Mouse (Mus musculus) kidney, embryonic 16.5 days (tissue): ENCODE results near the gene Gm2000. TPM values are rescaled to one million over a fixed set of nuclear protein-coding genes. Genes with fewer than 3 reads are reported as not detected.
"Not testable (repeated sequence)": the region's sequence is repeated elsewhere in the genome, so short reads cannot be mapped to it uniquely, and the experiment has no call there.

Experiments
- ATAC-seq: fragments of 200-750 bp; cut with Nextera tagmentation; 2 replicates; pipeline ENCODE4 v1.8.0; 2017; ENCODE audit warnings: moderate TSS enrichment; ENCODE audit not compliant: low FRiP score, low TSS enrichment
- H3K27ac ChIP-seq: fragments of 300-500 bp; sonication (generic); 2 replicates; pipeline ENCODE4 v1.5.1; 2014; ENCODE audit warnings: low read length
- H3K27me3 ChIP-seq: fragments of 300-500 bp; sonication (generic); 2 replicates; pipeline ENCODE4 v1.6.1; 2014; ENCODE audit warnings: low read length, control low read depth, mixed read lengths; ENCODE audit not compliant: insufficient read depth
- H3K36me3 ChIP-seq: fragments of 300-500 bp; sonication (generic); 2 replicates; pipeline ENCODE4 v1.6.1; 2014; ENCODE audit warnings: low read length, control low read depth, mixed read lengths; ENCODE audit not compliant: insufficient read depth
- H3K4me1 ChIP-seq: fragments of 300-500 bp; sonication (generic); 2 replicates; pipeline ENCODE4 v1.6.1; 2014; ENCODE audit warnings: low read length, control low read depth, mixed read lengths; ENCODE audit not compliant: insufficient read depth
- H3K4me2 ChIP-seq: fragments of 300-500 bp; sonication (generic); replicated peaks from 2 replicates; pipeline ENCODE4 v1.6.1; 2014; ENCODE audit warnings: low read depth, low read length
- H3K4me3 ChIP-seq: fragments of 300-500 bp; sonication (generic); 2 replicates; pipeline ENCODE4 v1.5.1; 2014; ENCODE audit warnings: mild to moderate bottlenecking, low read length
- H3K9ac ChIP-seq: fragments of 300-500 bp; sonication (generic); replicated peaks from 2 replicates; pipeline ENCODE4 v1.6.1; 2014; ENCODE audit warnings: low read length
- H3K9me3 ChIP-seq: fragments of 300-500 bp; sonication (generic); 2 replicates; pipeline ENCODE4 v1.6.1; 2016; ENCODE audit warnings: low read length, control low read depth
- WGBS: fragments of 180-500 bp; shearing (Covaris S2); extraction: QIAGEN DNeasy Blood & Tissue Kit; methylation state at CpG from one replicate; pipeline ENCODE4 v1.1.7; 2014; 5-methylcytosine and 5-hydroxymethylcytosine counted together
- polyA plus RNA-seq: library from polyadenylated mRNA; unstranded; fragments of >200 nt; fragmentation: Nextera tagmentation; extraction: Ambion mirVana; gene quantifications from 2 replicates; pipeline ENCODE4 v1.2.1, GENCODE M21; 2015

The Gm2000 gene
- polyA plus RNA-seq, 1 experiment from 2014 or later: 847 TPM

- no peaks in the 10 kb centered on the region for H3K36me3 ChIP-seq
- 85% methylated on average over 4 of the region's 4 CpGs for WGBS
- no peaks in the 10 kb centered on the region for H3K4me1 ChIP-seq
- no peak overlapping the region for H3K9ac ChIP-seq
- H3K4me2 ChIP-seq: no peak overlapping the region
- H3K27me3 ChIP-seq: no peaks in the 10 kb centered on the region
- no peak overlapping the region for H3K4me3 ChIP-seq
- no peaks in the 10 kb centered on the region for H3K9me3 ChIP-seq
- no peak for ATAC-seq
- no peak overlapping the region for H3K27ac ChIP-seq
Observed at GRCm38 (mm10) chr1:156393148-156393547, 27.3 kb downstream of the Gm2000 start.

- H3K27me3 ChIP-seq, H3K9me3 ChIP-seq, H3K4me3 ChIP-seq, H3K4me1 ChIP-seq, H3K36me3 ChIP-seq, H3K27ac ChIP-seq, H3K9ac ChIP-seq, H3K4me2 ChIP-seq, ATAC-seq: not testable (repeated sequence)
- 72% methylated on average over 3 of the region's 3 CpGs for WGBS
Observed at GRCm38 (mm10) chr1:156400159-156400558, 34.3 kb downstream of the Gm2000 start.

- no peak overlapping the region for H3K4me3 ChIP-seq
Observed at GRCm38 (mm10) chr1:156402491-156402890, 36.7 kb downstream of the Gm2000 start.

GRCm38 (mm10) chr1:156403251-156403650 is 37.4 kb downstream of the Gm2000 start:
- WGBS: 62% methylated on average over 10 of the region's 10 CpGs
- no peaks in the 10 kb centered on the region for H3K27me3 ChIP-seq
- no peaks in the 10 kb centered on the region for H3K36me3 ChIP-seq
- H3K27ac ChIP-seq: no peak overlapping the region
- no peaks in the 10 kb centered on the region for H3K9me3 ChIP-seq
- no peak overlapping the region for H3K4me3 ChIP-seq
- no peak overlapping the region for H3K4me2 ChIP-seq
- no peak overlapping the region for H3K9ac ChIP-seq
- no peak for ATAC-seq
- H3K4me1 ChIP-seq: no peaks in the 10 kb centered on the region

More at GRCm38 (mm10) chr1:156402491-156402890, 36.7 kb downstream of the Gm2000 start:
- Histone ChIP-seq H3K36me3 (no peaks in the 10 kb centered on the region), H3K9me3 (no peaks in the 10 kb centered on the region), H3K4me2 (no peak overlapping the region), H3K27me3 (no peaks in the 10 kb centered on the region), H3K27ac (no peak overlapping the region), H3K4me1 (no peaks in the 10 kb centered on the region), H3K9ac (no peak overlapping the region)
- ATAC-seq: no peak
- WGBS: 68% methylated on average over 2 of the region's 2 CpGs

- no peaks in the 10 kb centered on the region for H3K9me3 ChIP-seq
- ATAC-seq: no peak
- no peak overlapping the region for H3K4me2 ChIP-seq
- no peak overlapping the region for H3K4me3 ChIP-seq
- no peaks in the 10 kb centered on the region for H3K4me1 ChIP-seq
- H3K9ac ChIP-seq: no peak overlapping the region
- no peaks in the 10 kb centered on the region for H3K27me3 ChIP-seq
- H3K27ac ChIP-seq: no peak overlapping the region
- 54% methylated on average over 3 of the region's 3 CpGs for WGBS
- no peaks in the 10 kb centered on the region for H3K36me3 ChIP-seq
Observed at GRCm38 (mm10) chr1:156408004-156408403, 42.2 kb downstream of the Gm2000 start.

- 60% methylated on average over 4 of the region's 4 CpGs for WGBS
- ATAC-seq: no peak
- Histone ChIP-seq H3K27me3 (no peaks in the 10 kb centered on the region), H3K4me2 (no peak overlapping the region), H3K9ac (no peak overlapping the region), H3K4me1 (no peaks in the 10 kb centered on the region), H3K9me3 (no peaks in the 10 kb centered on the region), H3K27ac (no peak overlapping the region), H3K36me3 (no peaks in the 10 kb centered on the region), H3K4me3 (no peak overlapping the region)
Observed at GRCm38 (mm10) chr1:156408521-156408920, 42.7 kb downstream of the Gm2000 start.

Other genes starting within 250 kb of the Gm2000 start
- gene Fam163a, start 161.0 kb upstream of the Gm2000 start, polyA plus RNA-seq: 0.61 and 0.94 TPM in 2 replicates
- gene Tdrd5, start 62.4 kb upstream of the Gm2000 start, polyA plus RNA-seq: 3.4 and 3.8 TPM in 2 replicates
- gene Nphs2, start 55.3 kb upstream of the Gm2000 start, polyA plus RNA-seq: 45.4 and 53.3 TPM in 2 replicates
- gene Axdnd1, start 55.1 kb downstream of the Gm2000 start, polyA plus RNA-seq: 0.30 and 0.36 TPM in 2 replicates
- gene Soat1, start 108.3 kb downstream of the Gm2000 start, polyA plus RNA-seq: 44.9 and 46.1 TPM in 2 replicates
- gene Gm10031, start 158.0 kb downstream of the Gm2000 start, polyA plus RNA-seq: 0.35 and 1.3 TPM in 2 replicates
- gene Abl2, start 192.7 kb downstream of the Gm2000 start, polyA plus RNA-seq: 4.0 and 5.0 TPM in 2 replicates